ENCODE assay signal across 9 mouse cellular contexts in genomic region chr6:122532883-122533302, GRCm38 (mm10). TPM values are rescaled to one million over a fixed set of nuclear protein-coding genes. Genes with fewer than 3 reads are reported as not detected.
DNase-seq lines count a peak whose midpoint lies in the region; ATAC-seq lines count a peak whose summit lies in the region.
"Had no signal": no experiment of that assay in that cellular context is flagged by ENCODE, and none has a peak within 500 bp of the region (broad histone marks: within the 10 kb centered on the region; RNA-seq: fewer than 3 reads in every experiment).

No protein-coding gene starts in this region.

- peak overlapping the region; percentile 78 for H3K27ac ChIP-seq in limb, embryonic 10.5 days
- no peak overlapping the region for H3K27ac ChIP-seq in midbrain, embryonic 13.5 days

- DNase-seq in adrenal gland, postnatal 10 days: peak; percentile 32
- DNase-seq in adrenal gland, postnatal 25 days: no peak
- DNase-seq in ZHBTc4 (ENCODE audit: low read depth, low spot score): peak; percentile 91
- DNase-seq in limb, embryonic 10.5 days (ENCODE audit: low spot score): peak; percentile 44
- no peak for DNase-seq in testis, postnatal 10 days (ENCODE audit: low spot score)
- DNase-seq in cerebellum, adult 18-20 months: no peak

- peaks cover 14% of the 10 kb centered on the region for H3K4me1 ChIP-seq in limb, embryonic 10.5 days
- peaks cover 5% of the 10 kb centered on the region for H3K4me1 ChIP-seq in midbrain, embryonic 13.5 days (replicated peaks)

- peak overlapping the region; percentile 38 for H3K4me2 ChIP-seq in midbrain, embryonic 13.5 days (replicated peaks)

- H3K9ac ChIP-seq in midbrain, embryonic 13.5 days (replicated peaks): no peak overlapping the region

- peak; percentile 91 to 94 for ATAC-seq in hematopoietic stem cell, adult 5-6 weeks (replicated peaks in 1 of 2; ENCODE audit: insufficient read depth in 1 of 2, low FRiP score in 2 of 2, low TSS enrichment in 1 of 2, low read depth in 1 of 2, poor library complexity in 2 of 2, severe bottlenecking in 2 of 2)
- ATAC-seq in midbrain, embryonic 13.5 days: peak; percentile 74; the same call in 1 of the 2 replicates

- WGBS in limb, embryonic 10.5 days: 10% methylated on average over 4 of the region's 4 CpGs
- WGBS in midbrain, embryonic 13.5 days: 8% methylated on average over 4 of the region's 4 CpGs

- no peaks in the 10 kb centered on the region for H3K36me3 ChIP-seq in limb, embryonic 10.5 days
- no peaks in the 10 kb centered on the region for H3K36me3 ChIP-seq in midbrain, embryonic 13.5 days

- no peaks in the 10 kb centered on the region for H3K9me3 ChIP-seq in limb, embryonic 10.5 days (replicated peaks)
- no peaks in the 10 kb centered on the region for H3K9me3 ChIP-seq in midbrain, embryonic 13.5 days

- peak overlapping the region; percentile 33 for H3K4me3 ChIP-seq in limb, embryonic 10.5 days
- no peak overlapping the region for H3K4me3 ChIP-seq in midbrain, embryonic 13.5 days (replicated peaks)

- H3K27me3 ChIP-seq in limb, embryonic 10.5 days (ENCODE audit: low read depth, poor library complexity, severe bottlenecking): no peaks in the 10 kb centered on the region
- H3K27me3 ChIP-seq in midbrain, embryonic 13.5 days: no peaks in the 10 kb centered on the region

RNA-seq across cellular contexts. Expression of gene Aicda, which starts 20.7 kb away (rescaled TPM):
- not detected for total RNA-seq in adrenal gland, postnatal 10 days (2021)
- total RNA-seq in adrenal gland, postnatal 25 days (2021): not detected in 2 replicates
- total RNA-seq in hematopoietic stem cell, adult 5-6 weeks (2017): not detected in 2 replicates
- 0.28 TPM in 1 of 2 replicates, not detected in the other for polyA plus RNA-seq in limb, embryonic 10.5 days (2016; fragmentation: Nextera tagmentation; extraction: Ambion mirVana)
- polyA plus RNA-seq in midbrain, embryonic 13.5 days (2015; fragmentation: Nextera tagmentation; extraction: Ambion mirVana): 0.34 and 0.47 TPM in 2 replicates
- polyA plus RNA-seq: C2C12 had no signal

RNA-seq across cellular contexts. Expression of gene Mfap5, which starts 27.2 kb away (rescaled TPM):
- 10 to 100 TPM; 53.9 to 57.8 TPM for total RNA-seq in adrenal gland, postnatal 10 days (2021)
- 7.5 and 8.6 TPM in 2 replicates for total RNA-seq in adrenal gland, postnatal 25 days (2021)
- not detected in 2 replicates for total RNA-seq in hematopoietic stem cell, adult 5-6 weeks (2017)
- polyA plus RNA-seq in limb, embryonic 10.5 days (2016; fragmentation: Nextera tagmentation; extraction: Ambion mirVana): 0.30 and 0.51 TPM in 2 replicates
- polyA plus RNA-seq in midbrain, embryonic 13.5 days (2015; fragmentation: Nextera tagmentation; extraction: Ambion mirVana): 1.7 and 1.8 TPM in 2 replicates

RNA-seq across cellular contexts. Expression of gene Rimklb, which starts 34.3 kb away (rescaled TPM):
- total RNA-seq in adrenal gland, postnatal 10 days (2021): 1 to 10 TPM in 1 of 2 experiments, under 1 TPM in 1; 0.82 to 1.5 TPM
- 0.52 TPM in 1 of 2 replicates, not detected in the other for total RNA-seq in adrenal gland, postnatal 25 days (2021)
- not detected in 2 replicates for total RNA-seq in hematopoietic stem cell, adult 5-6 weeks (2017)
- 39.4 and 49.3 TPM in 2 replicates for polyA plus RNA-seq in limb, embryonic 10.5 days (2016; fragmentation: Nextera tagmentation; extraction: Ambion mirVana)
- polyA plus RNA-seq in midbrain, embryonic 13.5 days (2015; fragmentation: Nextera tagmentation; extraction: Ambion mirVana): 98.2 and 104 TPM in 2 replicates
- polyA plus RNA-seq: C2C12 had no signal

Comparison
In these comparisons a context has a peak if more than half of its experiments do, and no peak if none do; other contexts are left out.
1. DNase-seq: peak in adrenal gland, postnatal 10 days (single experiment), ZHBTc4 (single experiment) and limb, embryonic 10.5 days (single experiment); none in adrenal gland, postnatal 25 days (single experiment), testis, postnatal 10 days (single experiment) and cerebellum, adult 18-20 months (0 of 2).